Mouse (Mus musculus): ENCODE measurements around the gene Egfl7.

DNA sequence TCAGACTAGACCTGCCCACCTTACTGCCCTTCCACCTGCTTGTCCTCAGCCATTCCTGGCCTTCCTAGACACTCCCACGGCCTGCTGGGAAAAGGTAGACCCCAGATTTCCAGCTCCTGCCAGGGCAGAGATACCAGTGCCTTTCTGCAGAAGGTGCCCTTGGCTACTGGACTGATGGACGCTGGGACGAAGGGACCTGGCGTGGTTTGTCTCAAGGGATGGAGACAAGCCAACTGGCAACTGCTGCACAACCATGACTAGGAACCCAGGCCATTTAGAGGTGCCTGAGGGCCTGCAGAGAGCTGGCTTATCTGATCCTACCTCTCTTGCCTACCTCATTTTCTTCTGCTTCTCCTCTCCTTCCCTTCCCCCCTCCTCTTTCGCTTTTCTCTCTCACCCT lies 35.1 kb downstream of the Egfl7 start:
- TF ChIP-seq CTCF (IDR thresholded peaks at IDR 0.05; ENCODE audit: low read depth, low read length) (no peak), POLR2A (IDR thresholded peaks at IDR 0.05; ENCODE audit: borderline replicate concordance, low read depth, low read length) (no peak)
